10 mouse cellular contexts compared by ENCODE assay signal in genomic region chr16:17402855-17403254, GRCm38 (mm10). TPM values are rescaled to one million over a fixed set of nuclear protein-coding genes. Genes with fewer than 3 reads are reported as not detected.
DNase-seq lines count a peak whose midpoint lies in the region; ATAC-seq lines count a peak whose summit lies in the region.
"Had no signal": no experiment of that assay in that cellular context is flagged by ENCODE, and none has a peak within 500 bp of the region (broad histone marks: within the 10 kb centered on the region; RNA-seq: fewer than 3 reads in every experiment).

No protein-coding gene starts in this region.

- WGBS in neural tube, embryonic 15.5 days = 78% methylated on average over 1 of the region's 1 CpGs
- WGBS in forebrain, embryonic 12.5 days = 73% methylated on average over 1 of the region's 1 CpGs

- peak; percentile 12 for DNase-seq in gastrocnemius, postnatal 10 days
- no peak for DNase-seq in gastrocnemius, postnatal 25 days
- DNase-seq in neural tube, embryonic 10.5 days (ENCODE audit: extremely low spot score, low spot score) = peak; percentile 19
- peak; percentile 31 for DNase-seq in cerebellum, adult 8-10 months
- DNase-seq in kidney, postnatal 36 days = peak; percentile 62 to 74
- DNase-seq in spleen, postnatal 36 days (ENCODE audit: low spot score in 2 of 2) = peak; percentile 41 to 58

- peaks cover 49% of the 10 kb centered on the region for H3K4me1 ChIP-seq in neural tube, embryonic 15.5 days
- peaks cover 22% of the 10 kb centered on the region for H3K4me1 ChIP-seq in forebrain, embryonic 12.5 days

- no peaks in the 10 kb centered on the region for H3K9me3 ChIP-seq in neural tube, embryonic 15.5 days (replicated peaks)
- H3K9me3 ChIP-seq in forebrain, embryonic 12.5 days = no peaks in the 10 kb centered on the region
- H3K9me3 ChIP-seq: hindbrain, embryonic 15.5 days; midbrain, embryonic 12.5 days had no signal

- H3K27ac ChIP-seq in neural tube, embryonic 15.5 days (replicated peaks) = no peak overlapping the region
- no peak overlapping the region for H3K27ac ChIP-seq in forebrain, embryonic 12.5 days
- H3K27ac ChIP-seq: hindbrain, embryonic 15.5 days; midbrain, embryonic 12.5 days had no signal

- H3K4me3 ChIP-seq in neural tube, embryonic 15.5 days (replicated peaks) = no peak overlapping the region
- no peak overlapping the region for H3K4me3 ChIP-seq in forebrain, embryonic 12.5 days (replicated peaks)
- H3K4me3 ChIP-seq: hindbrain, embryonic 15.5 days; midbrain, embryonic 12.5 days had no signal

- no peaks in the 10 kb centered on the region for H3K27me3 ChIP-seq in neural tube, embryonic 15.5 days (replicated peaks)
- no peaks in the 10 kb centered on the region for H3K27me3 ChIP-seq in forebrain, embryonic 12.5 days
- H3K27me3 ChIP-seq: hindbrain, embryonic 15.5 days; midbrain, embryonic 12.5 days had no signal

- no peak overlapping the region for H3K9ac ChIP-seq in neural tube, embryonic 15.5 days (replicated peaks)
- H3K9ac ChIP-seq in forebrain, embryonic 12.5 days = no peak overlapping the region
- H3K9ac ChIP-seq: hindbrain, embryonic 15.5 days; midbrain, embryonic 12.5 days had no signal

- no peak for ATAC-seq in neural tube, embryonic 15.5 days (ENCODE audit: low FRiP score)
- no peak for ATAC-seq in forebrain, embryonic 12.5 days (ENCODE audit: low FRiP score)

- no peak overlapping the region for H3K4me2 ChIP-seq in neural tube, embryonic 15.5 days
- H3K4me2 ChIP-seq in forebrain, embryonic 12.5 days = no peak overlapping the region
- H3K4me2 ChIP-seq: hindbrain, embryonic 15.5 days; midbrain, embryonic 12.5 days had no signal

- peaks cover 12% of the 10 kb centered on the region for H3K36me3 ChIP-seq in neural tube, embryonic 15.5 days
- H3K36me3 ChIP-seq in forebrain, embryonic 12.5 days (replicated peaks) = no peaks in the 10 kb centered on the region; the same call in 1 of the 2 replicates

RNA-seq across cellular contexts. Expression of gene Snap29, which starts 2.9 kb away (rescaled TPM):
- 10 to 100 TPM; 12.0 to 14.3 TPM for total RNA-seq in gastrocnemius, postnatal 10 days (2021)
- 10 to 100 TPM; 15.2 to 16.5 TPM for total RNA-seq in gastrocnemius, postnatal 25 days (2021)
- polyA plus RNA-seq in neural tube, embryonic 15.5 days (2015; fragmentation: Nextera tagmentation; extraction: Ambion mirVana) = 23.3 and 24.0 TPM in 2 replicates
- 15.5 and 16.9 TPM in 2 replicates for polyA plus RNA-seq in forebrain, embryonic 12.5 days (2016; fragmentation: Nextera tagmentation; extraction: Ambion mirVana)

RNA-seq across cellular contexts. Expression of gene Pi4ka, which starts 3.3 kb away (rescaled TPM):
- total RNA-seq in gastrocnemius, postnatal 10 days (2021) = 10 to 100 TPM; 19.5 to 23.9 TPM
- 10 to 100 TPM; 15.9 to 20.4 TPM for total RNA-seq in gastrocnemius, postnatal 25 days (2021)
- 54.6 and 59.7 TPM in 2 replicates for polyA plus RNA-seq in neural tube, embryonic 15.5 days (2015; fragmentation: Nextera tagmentation; extraction: Ambion mirVana)
- polyA plus RNA-seq in forebrain, embryonic 12.5 days (2016; fragmentation: Nextera tagmentation; extraction: Ambion mirVana) = 59.7 and 67.8 TPM in 2 replicates

RNA-seq across cellular contexts. Expression of gene Crkl, which starts 48.9 kb away (rescaled TPM):
- total RNA-seq in gastrocnemius, postnatal 10 days (2021) = 10 to 100 TPM; 24.4 to 26.7 TPM
- total RNA-seq in gastrocnemius, postnatal 25 days (2021) = 10 to 100 TPM; 19.2 to 21.6 TPM
- polyA plus RNA-seq in neural tube, embryonic 15.5 days (2015; fragmentation: Nextera tagmentation; extraction: Ambion mirVana) = 76.3 and 77.4 TPM in 2 replicates
- 101 and 117 TPM in 2 replicates for polyA plus RNA-seq in forebrain, embryonic 12.5 days (2016; fragmentation: Nextera tagmentation; extraction: Ambion mirVana)
